Mouse (Mus musculus) testis, adult 2 months (tissue): Measurements from ENCODE around the gene Itga11. TPM values are rescaled to one million over a fixed set of nuclear protein-coding genes. Genes with fewer than 3 reads are reported as not detected.

Experiments
- H3K27ac ChIP-seq: fragments of 200-500 bp; 2 replicates; pipeline ENCODE4 v1.5.1; 2012; ENCODE audit warnings: low read depth, low read length; ENCODE audit not compliant: control insufficient read depth, insufficient read depth
- H3K27me3 ChIP-seq: fragments of 200-500 bp; 2 replicates; pipeline ENCODE4 v1.6.1; 2012; ENCODE audit warnings: mild to moderate bottlenecking, low read length, moderate library complexity; ENCODE audit not compliant: control insufficient read depth, insufficient read depth
- H3K36me3 ChIP-seq: fragments of 200-500 bp; 2 replicates; pipeline ENCODE4 v1.6.1; 2012; ENCODE audit warnings: mild to moderate bottlenecking, low read length; ENCODE audit not compliant: control insufficient read depth, insufficient read depth
- H3K4me1 ChIP-seq: fragments of 200-500 bp; 2 replicates; pipeline ENCODE4 v1.6.1; 2012; ENCODE audit warnings: low read length; ENCODE audit not compliant: control insufficient read depth, insufficient read depth
- H3K4me3 ChIP-seq: fragments of 200-500 bp; 2 replicates; pipeline ENCODE4 v1.5.1; 2012; ENCODE audit warnings: low read depth, mild to moderate bottlenecking, low read length, moderate library complexity, mixed read lengths; ENCODE audit not compliant: control insufficient read depth
- CTCF ChIP-seq: fragments of 200-500 bp; IDR thresholded peaks from 2 replicates; pipeline ENCODE4 v1.5.1; 2012; ENCODE audit warnings: low read depth, mild to moderate bottlenecking, inconsistent platforms, low read length, moderate library complexity; ENCODE audit not compliant: control insufficient read depth, insufficient read depth, insufficient replicate concordance
- POLR2A ChIP-seq: fragments of 200-500 bp; IDR thresholded peaks from 2 replicates; pipeline ENCODE4 v1.6.1; 2012; ENCODE audit warnings: low read depth, mild to moderate bottlenecking, inconsistent platforms, low read length, moderate library complexity; ENCODE audit not compliant: control insufficient read depth
- polyA plus RNA-seq: library from polyadenylated mRNA; depleted of rRNA; stranded (reverse); fragments of >200 nt; gene quantifications from 2 replicates; pipeline ENCODE4 v1.2.3, GENCODE M21; 2012

Itga11 gene
- polyA plus RNA-seq, 1 experiment: 3.8 TPM

- H3K4me1 ChIP-seq: no peaks in the 10 kb centered on the region; the same call in 1 of the 2 replicates
- TF ChIP-seq POLR2A (no peak), CTCF (no peak)
- no peak overlapping the region for H3K4me3 ChIP-seq
- no peak overlapping the region for H3K27ac ChIP-seq
- no peaks in the 10 kb centered on the region for H3K36me3 ChIP-seq
- no peaks in the 10 kb centered on the region for H3K27me3 ChIP-seq
Observed at GRCm38 (mm10) chr9:62765346-62765745, 87.7 kb downstream of the Itga11 start.

GRCm38 (mm10) chr9:62767464-62767863 lies 89.8 kb downstream of the Itga11 start:
- Histone ChIP-seq H3K36me3 (no peaks in the 10 kb centered on the region), H3K4me1 (no peaks in the 10 kb centered on the region; the same call in 1 of the 2 replicates), H3K4me3 (no peak overlapping the region), H3K27me3 (no peaks in the 10 kb centered on the region), H3K27ac (no peak overlapping the region)
- TF ChIP-seq POLR2A (no peak), CTCF (no peak)

GRCm38 (mm10) chr9:62768361-62768760 lies 90.7 kb downstream of the Itga11 start:
- H3K4me1 ChIP-seq: no peaks in the 10 kb centered on the region

GRCm38 (mm10) chr9:62772746-62773145 lies 95.1 kb downstream of the Itga11 start:
- no peak for TF ChIP-seq POLR2A
- TF ChIP-seq CTCF: no peak
- Histone ChIP-seq H3K27ac (0 out of 2 replicates have a peak overlapping the region, but pooled peaks have one; percentile 9), H3K4me1 (no peaks in the 10 kb centered on the region)

More at GRCm38 (mm10) chr9:62768361-62768760, 90.7 kb downstream of the Itga11 start:
- Histone ChIP-seq H3K4me3 (no peak overlapping the region), H3K36me3 (no peaks in the 10 kb centered on the region), H3K27ac (no peak overlapping the region), H3K27me3 (no peaks in the 10 kb centered on the region)
- TF ChIP-seq CTCF: no peak
- no peak for TF ChIP-seq POLR2A

GRCm38 (mm10) chr9:62775464-62775863 lies 97.8 kb downstream of the Itga11 start:
- H3K4me3 ChIP-seq: no peak overlapping the region
- H3K36me3 ChIP-seq: no peaks in the 10 kb centered on the region
- H3K27me3 ChIP-seq: no peaks in the 10 kb centered on the region
- no peak for TF ChIP-seq CTCF
- no peak for TF ChIP-seq POLR2A
- H3K4me1 ChIP-seq: no peaks in the 10 kb centered on the region
- H3K27ac ChIP-seq: no peak overlapping the region

More at GRCm38 (mm10) chr9:62772746-62773145, 95.1 kb downstream of the Itga11 start:
- H3K4me3 ChIP-seq: peak overlapping the region; percentile 15
- no peaks in the 10 kb centered on the region for H3K27me3 ChIP-seq
- no peaks in the 10 kb centered on the region for H3K36me3 ChIP-seq

- Histone ChIP-seq H3K36me3 (no peaks in the 10 kb centered on the region), H3K27ac (no peak overlapping the region), H3K27me3 (no peaks in the 10 kb centered on the region), H3K4me3 (no peak overlapping the region), H3K4me1 (peaks cover 5% of the 10 kb centered on the region)
- TF ChIP-seq POLR2A: no peak
- TF ChIP-seq CTCF: peak; percentile 53; the same call in 1 of the 2 replicates
Observed at GRCm38 (mm10) chr9:62777461-62777860, 99.8 kb downstream of the Itga11 start.

- TF ChIP-seq POLR2A (no peak), CTCF (no peak)
- peaks cover 16% of the 10 kb centered on the region for H3K4me1 ChIP-seq
- H3K27ac ChIP-seq: no peak overlapping the region
- no peaks in the 10 kb centered on the region for H3K27me3 ChIP-seq
- H3K36me3 ChIP-seq: no peaks in the 10 kb centered on the region
- H3K4me3 ChIP-seq: no peak overlapping the region
Observed at GRCm38 (mm10) chr9:62778721-62779120, 101.1 kb downstream of the Itga11 start.

- Histone ChIP-seq H3K4me1 (peaks cover 18% of the 10 kb centered on the region), H3K27ac (no peak overlapping the region), H3K36me3 (no peaks in the 10 kb centered on the region), H3K4me3 (no peak overlapping the region), H3K27me3 (no peaks in the 10 kb centered on the region)
- TF ChIP-seq CTCF: no peak
- no peak for TF ChIP-seq POLR2A
Observed at GRCm38 (mm10) chr9:62781965-62782364, 104.3 kb downstream of the Itga11 start.
